Mouse (Mus musculus) liver, embryonic 15.5 days (tissue): ENCODE results near the gene Plxdc2. TPM values are rescaled to one million over a fixed set of nuclear protein-coding genes. Genes with fewer than 3 reads are reported as not detected.

Experiments used
- ATAC-seq: fragments of 200-750 bp; cut with Nextera tagmentation; 2 replicates; pipeline ENCODE4 v1.8.0; 2017; ENCODE audit warnings: moderate number of reproducible peaks, mild to moderate bottlenecking, moderate library complexity; ENCODE audit not compliant: insufficient read depth
- H3K27ac ChIP-seq: fragments of 300-500 bp; sonication (generic); replicated peaks from 2 replicates; pipeline ENCODE4 v1.5.1; 2015; ENCODE audit warnings: mild to moderate bottlenecking, inconsistent platforms
- H3K27me3 ChIP-seq: fragments of 300-500 bp; sonication (generic); 2 replicates; pipeline ENCODE4 v1.6.1; 2015; ENCODE audit warnings: mild to moderate bottlenecking, inconsistent platforms
- H3K36me3 ChIP-seq: fragments of 300-500 bp; sonication (generic); replicated peaks from 2 replicates; pipeline ENCODE4 v1.6.1; 2015; ENCODE audit warnings: moderate library complexity, mild to moderate bottlenecking, inconsistent platforms
- H3K4me1 ChIP-seq: fragments of 300-500 bp; sonication (generic); replicated peaks from 2 replicates; pipeline ENCODE4 v1.6.1; 2015; ENCODE audit warnings: inconsistent platforms
- H3K4me2 ChIP-seq: fragments of 300-500 bp; sonication (generic); 2 replicates; pipeline ENCODE4 v1.6.1; 2015; ENCODE audit warnings: moderate library complexity, mild to moderate bottlenecking, inconsistent platforms
- H3K4me3 ChIP-seq: fragments of 300-500 bp; sonication (generic); replicated peaks from 2 replicates; pipeline ENCODE4 v1.5.1; 2015; ENCODE audit warnings: mild to moderate bottlenecking, inconsistent platforms
- H3K9ac ChIP-seq: fragments of 300-500 bp; sonication (generic); 2 replicates; pipeline ENCODE4 v1.6.1; 2015; ENCODE audit warnings: moderate library complexity, mild to moderate bottlenecking, inconsistent platforms
- H3K9me3 ChIP-seq: fragments of 300-500 bp; sonication (generic); replicated peaks from 2 replicates; pipeline ENCODE4 v1.6.1; 2016; ENCODE audit warnings: inconsistent platforms
- WGBS: fragments of 180-500 bp; shearing (Covaris S2); methylation state at CpG from one replicate; pipeline ENCODE4 v1.1.7; 2015; ENCODE audit warnings: mixed read lengths; ENCODE audit not compliant: insufficient replicate concordance; 5-methylcytosine and 5-hydroxymethylcytosine counted together
- polyA plus RNA-seq: library from polyadenylated mRNA; unstranded; fragments of >200 nt; fragmentation: Nextera tagmentation; extraction: Ambion mirVana; gene quantifications from 2 replicates; pipeline ENCODE4 v1.2.1, GENCODE M21; 2015

The Plxdc2 gene
- polyA plus RNA-seq, 1 experiment from 2014 or later = 1.5 TPM

- no peak overlapping the region for H3K4me3 ChIP-seq
- no peak overlapping the region for H3K9ac ChIP-seq
- ATAC-seq = no peak
- H3K27me3 ChIP-seq = no peaks in the 10 kb centered on the region
- WGBS = 55% methylated on average over 1 of the region's 1 CpGs
- no peak overlapping the region for H3K27ac ChIP-seq
- no peaks in the 10 kb centered on the region for H3K4me1 ChIP-seq
- H3K9me3 ChIP-seq = no peaks in the 10 kb centered on the region
- no peak overlapping the region for H3K4me2 ChIP-seq
- H3K36me3 ChIP-seq = no peaks in the 10 kb centered on the region
These were observed 146.7 kb downstream of the Plxdc2 start for GRCm38 (mm10) chr2:16502843-16503242.

GRCm38 (mm10) chr2:16507540-16508230, 151.6 kb downstream of the Plxdc2 start:
- Histone ChIP-seq H3K27me3 (no peaks in the 10 kb centered on the region), H3K9me3 (no peaks in the 10 kb centered on the region), H3K9ac (no peak overlapping the region), H3K4me1 (no peaks in the 10 kb centered on the region), H3K4me3 (no peak overlapping the region), H3K27ac (no peak overlapping the region), H3K36me3 (no peaks in the 10 kb centered on the region), H3K4me2 (no peak overlapping the region)
- 53% methylated on average over 3 of the region's 3 CpGs for WGBS
- no peak for ATAC-seq

- Histone ChIP-seq H3K27ac (no peak overlapping the region), H3K36me3 (no peaks in the 10 kb centered on the region), H3K4me1 (no peaks in the 10 kb centered on the region), H3K9ac (no peak overlapping the region), H3K4me3 (no peak overlapping the region), H3K4me2 (no peak overlapping the region), H3K27me3 (no peaks in the 10 kb centered on the region), H3K9me3 (no peaks in the 10 kb centered on the region)
- no peak for ATAC-seq
- WGBS = 71% methylated on average over 2 of the region's 2 CpGs
These were observed 162.0 kb downstream of the Plxdc2 start for GRCm38 (mm10) chr2:16518148-16518547.

- H3K9me3 ChIP-seq = no peaks in the 10 kb centered on the region
- H3K27ac ChIP-seq = no peak overlapping the region
- WGBS = 35% methylated on average over 1 of the region's 1 CpGs
- no peak overlapping the region for H3K4me3 ChIP-seq
- no peaks in the 10 kb centered on the region for H3K27me3 ChIP-seq
- H3K9ac ChIP-seq = no peak overlapping the region
- H3K4me1 ChIP-seq = no peaks in the 10 kb centered on the region
- H3K36me3 ChIP-seq = no peaks in the 10 kb centered on the region
- no peak for ATAC-seq
- H3K4me2 ChIP-seq = no peak overlapping the region
These were observed 167.3 kb downstream of the Plxdc2 start for GRCm38 (mm10) chr2:16523427-16523826.

GRCm38 (mm10) chr2:16532244-16532643, 176.1 kb downstream of the Plxdc2 start:
- no peaks in the 10 kb centered on the region for H3K9me3 ChIP-seq
- no peaks in the 10 kb centered on the region for H3K4me1 ChIP-seq
- H3K9ac ChIP-seq = no peak overlapping the region
- no peaks in the 10 kb centered on the region for H3K36me3 ChIP-seq
- no peak overlapping the region for H3K4me2 ChIP-seq
- no peak overlapping the region for H3K4me3 ChIP-seq
- 37% methylated on average over 1 of the region's 1 CpGs for WGBS
- H3K27me3 ChIP-seq = no peaks in the 10 kb centered on the region
- H3K27ac ChIP-seq = no peak overlapping the region
- ATAC-seq = no peak

GRCm38 (mm10) chr2:16534566-16534965, 178.5 kb downstream of the Plxdc2 start:
- H3K9ac ChIP-seq = no peak overlapping the region
- ATAC-seq = no peak
- WGBS = 60% methylated on average over 2 of the region's 2 CpGs
- H3K4me1 ChIP-seq = no peaks in the 10 kb centered on the region
- H3K4me2 ChIP-seq = no peak overlapping the region
- H3K4me3 ChIP-seq = no peak overlapping the region
- no peaks in the 10 kb centered on the region for H3K36me3 ChIP-seq
- no peak overlapping the region for H3K27ac ChIP-seq
- no peaks in the 10 kb centered on the region for H3K9me3 ChIP-seq
- no peaks in the 10 kb centered on the region for H3K27me3 ChIP-seq

GRCm38 (mm10) chr2:16541226-16541625, 185.1 kb downstream of the Plxdc2 start:
- 49% methylated on average over 3 of the region's 3 CpGs for WGBS
- ATAC-seq = no peak
- no peaks in the 10 kb centered on the region for H3K4me1 ChIP-seq
- no peak overlapping the region for H3K9ac ChIP-seq
- no peak overlapping the region for H3K4me3 ChIP-seq
- no peak overlapping the region for H3K27ac ChIP-seq
- no peaks in the 10 kb centered on the region for H3K27me3 ChIP-seq
- H3K4me2 ChIP-seq = no peak overlapping the region
- H3K36me3 ChIP-seq = no peaks in the 10 kb centered on the region
- no peaks in the 10 kb centered on the region for H3K9me3 ChIP-seq

GRCm38 (mm10) chr2:16545207-16545606, 189.1 kb downstream of the Plxdc2 start:
- Histone ChIP-seq H3K9ac (no peak overlapping the region), H3K27me3 (no peaks in the 10 kb centered on the region), H3K4me1 (no peaks in the 10 kb centered on the region), H3K27ac (no peak overlapping the region), H3K36me3 (no peaks in the 10 kb centered on the region), H3K9me3 (no peaks in the 10 kb centered on the region), H3K4me2 (no peak overlapping the region), H3K4me3 (no peak overlapping the region)
- WGBS = 74% methylated on average over 3 of the region's 3 CpGs
- ATAC-seq = no peak

GRCm38 (mm10) chr2:16559287-16559686, 203.2 kb downstream of the Plxdc2 start:
- H3K4me3 ChIP-seq = no peak overlapping the region
- H3K4me2 ChIP-seq = no peak overlapping the region
- no peaks in the 10 kb centered on the region for H3K9me3 ChIP-seq
- no peak overlapping the region for H3K9ac ChIP-seq
- no peaks in the 10 kb centered on the region for H3K36me3 ChIP-seq
- H3K27ac ChIP-seq = no peak overlapping the region
- no peak for ATAC-seq
- no peaks in the 10 kb centered on the region for H3K4me1 ChIP-seq
- WGBS = 59% methylated on average over 4 of the region's 4 CpGs
- no peaks in the 10 kb centered on the region for H3K27me3 ChIP-seq

GRCm38 (mm10) chr2:16568263-16568662, 212.2 kb downstream of the Plxdc2 start:
- Histone ChIP-seq H3K4me1 (no peaks in the 10 kb centered on the region), H3K27ac (no peak overlapping the region), H3K9ac (no peak overlapping the region), H3K4me2 (no peak overlapping the region), H3K9me3 (no peaks in the 10 kb centered on the region), H3K27me3 (no peaks in the 10 kb centered on the region), H3K36me3 (no peaks in the 10 kb centered on the region), H3K4me3 (no peak overlapping the region)
- WGBS = 63% methylated on average over 2 of the region's 2 CpGs
- no peak for ATAC-seq

GRCm38 (mm10) chr2:16571169-16571751, 215.2 kb downstream of the Plxdc2 start:
- Histone ChIP-seq H3K27me3 (no peaks in the 10 kb centered on the region), H3K4me3 (no peak overlapping the region), H3K9ac (no peak overlapping the region), H3K27ac (no peak overlapping the region), H3K4me2 (no peak overlapping the region), H3K4me1 (no peaks in the 10 kb centered on the region), H3K9me3 (no peaks in the 10 kb centered on the region), H3K36me3 (no peaks in the 10 kb centered on the region)
- WGBS = 69% methylated on average over 13 of the region's 13 CpGs
- no peak for ATAC-seq

GRCm38 (mm10) chr2:16576566-16576965, 220.5 kb downstream of the Plxdc2 start:
- H3K36me3 ChIP-seq = no peaks in the 10 kb centered on the region
- H3K9me3 ChIP-seq = no peaks in the 10 kb centered on the region
- no peak for ATAC-seq
- H3K4me3 ChIP-seq = no peak overlapping the region
- H3K27me3 ChIP-seq = no peaks in the 10 kb centered on the region
- no peak overlapping the region for H3K27ac ChIP-seq
- H3K4me2 ChIP-seq = no peak overlapping the region
- no peaks in the 10 kb centered on the region for H3K4me1 ChIP-seq
- H3K9ac ChIP-seq = no peak overlapping the region
